Mouse (Mus musculus) heart, embryonic 10.5 days (tissue): ENCODE results near the gene Qrfpr. TPM values are rescaled to one million over a fixed set of nuclear protein-coding genes. Genes with fewer than 3 reads are reported as not detected.

Source experiments
- DNase-seq: peaks from one replicate; pipeline ENCODE4 v3.0.0-alpha.2; 2017; ENCODE audit warnings: low spot score
- H3K27ac ChIP-seq: fragments of 300-500 bp; sonication (generic); 2 replicates; pipeline ENCODE4 v1.5.1; 2016; ENCODE audit warnings: mild to moderate bottlenecking
- H3K27me3 ChIP-seq: fragments of 300-500 bp; sonication (generic); 2 replicates; pipeline ENCODE4 v1.6.1; 2016; ENCODE audit warnings: mild to moderate bottlenecking; ENCODE audit not compliant: poor library complexity, insufficient read depth, severe bottlenecking
- H3K36me3 ChIP-seq: fragments of 300-500 bp; sonication (generic); 2 replicates; pipeline ENCODE4 v1.6.1; 2016; ENCODE audit warnings: mild to moderate bottlenecking, moderate library complexity
- H3K4me1 ChIP-seq: fragments of 300-500 bp; sonication (generic); 2 replicates; pipeline ENCODE4 v1.6.1; 2016; ENCODE audit warnings: mild to moderate bottlenecking
- H3K4me3 ChIP-seq: fragments of 300-500 bp; sonication (generic); 2 replicates; pipeline ENCODE4 v1.5.1; 2016; ENCODE audit warnings: mild to moderate bottlenecking, moderate library complexity
- H3K9me3 ChIP-seq: fragments of 300-500 bp; sonication (generic); 2 replicates; pipeline ENCODE4 v1.6.1; 2016; ENCODE audit warnings: mild to moderate bottlenecking, moderate library complexity
- WGBS: fragments of 180-500 bp; shearing (Covaris S2); methylation state at CpG from one replicate; pipeline ENCODE4 v1.1.7; 2016; 5-methylcytosine and 5-hydroxymethylcytosine counted together
- polyA plus RNA-seq: library from polyadenylated mRNA; unstranded; fragments of >200 nt; fragmentation: Nextera tagmentation; extraction: Ambion mirVana; gene quantifications from 2 replicates; pipeline ENCODE4 v1.2.1, GENCODE M21; 2016

The Qrfpr gene
- polyA plus RNA-seq, 1 experiment from 2014 or later: 0.10 TPM

GRCm38 (mm10) chr3:36137560-36137959, 84.6 kb downstream of the Qrfpr start:
- Histone ChIP-seq H3K27ac (no peak overlapping the region), H3K9me3 (no peaks in the 10 kb centered on the region), H3K36me3 (no peaks in the 10 kb centered on the region), H3K4me3 (no peak overlapping the region), H3K27me3 (no peaks in the 10 kb centered on the region), H3K4me1 (no peaks in the 10 kb centered on the region)
- no peak for DNase-seq
- 55% methylated on average over 2 of the region's 2 CpGs for WGBS

GRCm38 (mm10) chr3:36136152-36136551, 86.0 kb downstream of the Qrfpr start:
- no peaks in the 10 kb centered on the region for H3K36me3 ChIP-seq
- no peak overlapping the region for H3K27ac ChIP-seq
- H3K27me3 ChIP-seq: no peaks in the 10 kb centered on the region
- no peaks in the 10 kb centered on the region for H3K4me1 ChIP-seq
- no peaks in the 10 kb centered on the region for H3K9me3 ChIP-seq
- DNase-seq: no peak
- no peak overlapping the region for H3K4me3 ChIP-seq

Other genes starting within 250 kb of the Qrfpr start
- gene Mccc1, start 221.6 kb downstream of the Qrfpr start, polyA plus RNA-seq: 45.5 and 48.9 TPM in 2 replicates
- gene Ccdc144b, start 168.8 kb downstream of the Qrfpr start, polyA plus RNA-seq: 0.02 TPM in 1 of 2 replicates, not detected in the other
- gene Acad9, start 156.3 kb downstream of the Qrfpr start, polyA plus RNA-seq: 73.4 and 90.6 TPM in 2 replicates
- 4.5 and 5.4 TPM in 2 replicates for gene D3Ertd254e, start 71.3 kb downstream of the Qrfpr start, polyA plus RNA-seq